Mouse (Mus musculus): ENCODE data around the gene Pcyt1a.
"Not testable (repeated sequence)": the region's sequence is repeated elsewhere in the genome, so short reads cannot be mapped to it uniquely, and the experiment has no call there.

Pcyt1a gene

GRCm38 (mm10) chr16:32433138-32433537, 2.4 kb downstream of the Pcyt1a start:
- no peak for DNase-seq (ENCODE audit: low read depth, low spot score)

- DNase-seq (ENCODE audit: low read depth, low spot score) = no peak
These were observed 3.3 kb downstream of the Pcyt1a start for GRCm38 (mm10) chr16:32434066-32434465.

DNA sequence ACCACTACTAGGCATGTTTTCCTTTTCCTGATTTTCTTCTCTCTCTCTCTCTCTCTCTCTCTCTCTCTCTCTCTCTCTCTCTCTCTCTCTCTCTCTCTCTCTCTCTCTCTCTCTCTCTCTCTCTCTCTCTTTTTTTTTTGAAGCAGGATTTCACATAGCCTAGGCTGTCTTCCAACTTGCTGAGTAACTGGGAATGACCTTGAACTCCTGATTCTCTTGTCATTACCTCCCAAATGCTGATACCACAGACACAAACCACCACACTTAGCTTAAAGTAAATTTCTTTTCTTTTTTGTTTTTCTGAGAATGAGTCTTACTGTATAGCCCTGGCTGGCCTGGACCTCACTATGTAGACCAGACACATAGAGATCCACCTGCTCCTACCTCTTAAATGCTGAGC, 4.0 kb downstream of the Pcyt1a start:
- DNase-seq (ENCODE audit: low read depth, low spot score) = no peak

- no peak for DNase-seq (ENCODE audit: low read depth, low spot score)
These were observed 5.9 kb downstream of the Pcyt1a start for GRCm38 (mm10) chr16:32436657-32437056.

GRCm38 (mm10) chr16:32437266-32437665, 6.5 kb downstream of the Pcyt1a start:
- DNase-seq (ENCODE audit: low read depth, low spot score) = no peak

DNA sequence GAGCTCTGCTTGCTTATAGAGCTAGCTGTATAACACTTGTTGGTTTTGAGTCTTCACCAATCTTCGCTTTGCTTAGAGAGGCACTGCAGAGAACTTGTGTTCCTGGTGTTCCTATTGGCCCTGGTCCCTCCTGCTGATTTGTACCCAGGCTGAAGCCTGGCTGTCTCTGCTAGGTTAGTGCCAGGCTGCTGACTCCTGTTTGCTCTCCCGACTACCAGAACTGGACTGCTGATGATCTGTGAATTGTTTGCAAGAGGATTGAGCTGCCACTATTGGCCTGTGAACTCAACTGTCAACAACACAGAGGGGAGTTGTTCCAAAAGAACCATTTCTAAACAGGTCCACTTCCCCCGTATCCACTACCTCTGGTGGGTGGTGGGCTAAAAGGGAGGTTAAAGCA, 10.7 kb downstream of the Pcyt1a start:
- no peak for DNase-seq (ENCODE audit: low read depth, low spot score)

- not testable (repeated sequence) for DNase-seq (ENCODE audit: low read depth, low spot score)
These were observed 13.9 kb downstream of the Pcyt1a start for GRCm38 (mm10) chr16:32444615-32445014.

DNA sequence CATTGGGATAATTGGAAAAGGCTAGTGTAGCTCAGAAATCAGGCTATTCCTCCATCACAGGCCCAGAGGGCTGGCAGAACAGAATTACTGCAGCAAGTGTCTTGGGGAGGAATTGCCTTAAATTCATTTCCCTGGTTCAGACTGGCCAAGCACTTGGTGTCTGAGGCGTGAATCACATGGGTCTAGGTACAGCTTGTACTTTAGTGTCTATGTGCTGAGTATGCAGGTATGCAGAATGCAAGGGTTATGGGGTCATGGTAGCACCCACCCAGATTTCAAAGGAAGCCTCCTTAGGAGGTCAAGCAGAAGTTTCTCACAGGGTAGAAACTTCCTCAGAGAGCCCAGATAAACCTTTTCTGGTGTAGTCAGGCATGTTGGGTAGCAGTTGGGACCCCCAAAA, 14.8 kb downstream of the Pcyt1a start:
- no peak for DNase-seq (ENCODE audit: low read depth, low spot score)

- no peak for DNase-seq (ENCODE audit: low read depth, low spot score)
These were observed 15.9 kb downstream of the Pcyt1a start for GRCm38 (mm10) chr16:32446563-32447138.

- peak; percentile 78 for DNase-seq (ENCODE audit: low read depth, low spot score)
These were observed 18.9 kb downstream of the Pcyt1a start for GRCm38 (mm10) chr16:32449665-32450064.

DNA sequence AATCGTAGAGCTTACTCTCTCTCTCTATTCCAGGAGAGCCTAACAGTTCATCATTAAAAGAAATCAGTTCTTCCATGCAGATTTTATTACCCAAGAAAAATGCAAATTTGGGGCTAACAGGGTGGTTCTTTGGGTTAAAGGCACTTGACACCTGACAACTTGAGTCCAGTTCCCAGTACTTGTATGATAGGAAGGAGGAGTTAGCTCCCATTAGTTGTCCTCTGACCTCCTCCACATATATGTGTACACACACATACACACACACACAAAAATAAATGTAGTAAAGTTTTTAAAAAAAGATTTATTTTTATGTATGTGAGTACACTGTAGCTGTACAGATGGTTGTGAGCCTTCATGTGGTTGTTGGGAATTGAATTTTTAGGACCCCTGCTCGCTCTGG, 19.4 kb downstream of the Pcyt1a start:
- DNase-seq (ENCODE audit: low read depth, low spot score) = no peak

DNA sequence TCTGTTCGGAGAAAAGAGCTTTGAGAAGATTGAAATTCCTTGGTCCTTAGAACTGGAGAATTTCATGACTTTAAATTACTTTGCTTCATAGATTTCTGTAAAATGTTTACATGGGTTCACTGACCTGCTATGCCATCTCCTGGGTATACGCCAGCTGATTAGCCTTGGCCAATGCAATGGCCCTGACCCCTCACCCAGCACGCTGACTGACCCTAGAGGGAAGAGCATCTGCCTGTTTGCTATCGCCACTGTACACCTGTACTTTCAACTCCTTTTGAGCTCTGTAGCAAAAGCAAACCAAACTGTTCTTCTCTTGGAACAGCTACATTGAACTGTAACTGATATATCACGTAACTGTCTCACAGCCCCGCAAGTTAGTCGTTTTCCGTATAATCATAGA, 22.4 kb downstream of the Pcyt1a start:
- DNase-seq (ENCODE audit: low read depth, low spot score) = no peak

DNA sequence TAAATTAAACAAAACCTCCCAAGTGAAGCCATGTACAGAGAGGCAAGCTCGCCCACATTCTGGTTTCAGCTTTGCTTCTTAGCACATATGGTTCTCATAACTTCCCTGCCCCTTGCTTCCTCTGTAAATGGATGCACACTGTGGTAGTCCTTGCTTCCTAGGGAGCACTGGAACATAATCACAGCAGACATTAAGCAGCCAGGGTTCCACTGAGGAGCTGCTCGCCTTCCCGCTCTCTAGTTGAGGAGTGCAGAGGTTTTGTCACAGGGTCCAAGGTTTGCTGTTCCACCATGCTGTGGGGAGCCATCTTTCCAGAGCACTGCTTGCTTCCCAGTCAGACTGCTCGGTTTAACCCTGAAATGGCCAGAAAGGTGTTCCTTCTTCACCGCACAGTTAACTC, 23.9 kb downstream of the Pcyt1a start:
- no peak for DNase-seq (ENCODE audit: low read depth, low spot score)

- no peak for DNase-seq (ENCODE audit: low read depth, low spot score)
These were observed 25.4 kb downstream of the Pcyt1a start for GRCm38 (mm10) chr16:32456086-32456485.

GRCm38 (mm10) chr16:32456761-32457160, 26.0 kb downstream of the Pcyt1a start:
- DNase-seq (ENCODE audit: low read depth, low spot score) = no peak

GRCm38 (mm10) chr16:32457589-32458386, 27.1 kb downstream of the Pcyt1a start:
- DNase-seq (ENCODE audit: low read depth, low spot score) = peak; percentile 74

- DNase-seq (ENCODE audit: low read depth, low spot score) = no peak
These were observed 29.8 kb downstream of the Pcyt1a start for GRCm38 (mm10) chr16:32460518-32460917.

- DNase-seq (ENCODE audit: low read depth, low spot score) = no peak
These were observed 31.0 kb downstream of the Pcyt1a start for GRCm38 (mm10) chr16:32461713-32462112.

GRCm38 (mm10) chr16:32462950-32463349, 32.2 kb downstream of the Pcyt1a start:
- DNase-seq (ENCODE audit: low read depth, low spot score) = no peak

DNA sequence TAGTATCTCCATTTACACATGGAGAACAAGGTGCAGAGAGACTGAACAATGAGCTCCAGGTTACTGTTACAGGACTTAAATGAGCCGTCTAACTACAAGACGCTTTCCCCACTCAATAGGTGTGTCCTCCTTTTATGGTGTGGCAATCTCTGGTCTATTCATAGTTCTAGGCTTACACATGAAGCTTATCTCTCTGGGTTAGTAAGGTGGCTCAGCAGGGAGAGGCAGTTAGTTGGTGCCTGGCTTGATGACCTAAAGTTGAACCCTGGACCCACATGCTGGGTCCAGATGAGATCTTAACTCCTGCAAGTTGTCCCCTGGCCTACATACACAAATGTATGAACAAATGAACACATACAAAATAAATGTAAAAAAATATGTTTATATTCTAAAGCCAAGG, 32.7 kb downstream of the Pcyt1a start:
- no peak for DNase-seq (ENCODE audit: low read depth, low spot score)

DNA sequence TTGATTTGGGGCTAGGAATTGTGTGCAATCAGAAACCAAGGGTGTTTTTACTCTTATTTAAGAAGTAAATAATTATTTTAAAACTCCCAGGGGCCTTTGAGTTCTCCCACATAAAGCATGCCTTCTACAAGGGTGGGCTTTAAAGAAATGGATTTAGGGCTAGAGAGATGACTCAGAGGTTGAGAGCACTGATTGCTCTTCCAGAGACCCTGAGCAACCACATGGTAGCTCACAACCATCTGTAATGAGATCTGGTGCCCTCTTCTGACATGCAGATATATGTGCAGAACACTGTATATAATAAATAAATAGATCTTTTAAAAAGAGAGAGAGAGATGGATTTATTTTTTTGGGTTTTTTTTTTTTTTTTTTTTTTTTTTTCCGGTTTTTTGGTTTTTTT, 34.2 kb downstream of the Pcyt1a start:
- no peak for DNase-seq (ENCODE audit: low read depth, low spot score)

GRCm38 (mm10) chr16:32468488-32468887, 37.8 kb downstream of the Pcyt1a start:
- DNase-seq (ENCODE audit: low read depth, low spot score) = no peak

- DNase-seq (ENCODE audit: low read depth, low spot score) = no peak
These were observed 38.8 kb downstream of the Pcyt1a start for GRCm38 (mm10) chr16:32469404-32470105.

All from c-Kit-negative CD71-positive TER-119-positive erythroid progenitor cells, embryonic 14.5 days (primary cell).